Mouse (Mus musculus): ENCODE data around the gene Akap5. TPM values are rescaled to one million over a fixed set of nuclear protein-coding genes. Genes with fewer than 3 reads are reported as not detected.
A peak's percentile ranks its signal among the peaks of the same experiment; 100 is the strongest.

Gene Akap5
- polyA plus RNA-seq, 1 experiment from 2014 or later: 1.1 TPM

- Histone ChIP-seq H3K27ac (replicated peaks; ENCODE audit: low read depth, low read length) (peak overlapping the region; percentile 100), H3K4me1 (ENCODE audit: control insufficient read depth, insufficient read depth, low read length) (peaks cover 34% of the 10 kb centered on the region), H3K9ac (ENCODE audit: low read depth, low read length) (peak overlapping the region; percentile 99), H3K9me3 (ENCODE audit: control insufficient read depth, low read length) (no peaks in the 10 kb centered on the region), H3K36me3 (ENCODE audit: control insufficient read depth, insufficient read depth, low read length) (no peaks in the 10 kb centered on the region), H3K4me3 (ENCODE audit: low read depth, low read length) (peak overlapping the region; percentile 99), H3K4me2 (ENCODE audit: low read depth, low read length) (peak overlapping the region; percentile 82), H3K27me3 (replicated peaks; ENCODE audit: control insufficient read depth, insufficient read depth, low read length) (no peaks in the 10 kb centered on the region)
- DNase-seq (ENCODE audit: low spot score): peak; percentile 70
- WGBS: under 1% methylated on average over 13 of the region's 26 CpGs
- peak; percentile 20 for ATAC-seq (ENCODE audit: low read depth)
Observed at GRCm38 (mm10) chr12:76368790-76369205, 44.1 kb downstream of the Akap5 start.

GRCm38 (mm10) chr12:76369206-76369977 lies 44.7 kb downstream of the Akap5 start, which contains the start of gene Zbtb25:
Gene Zbtb25 (minus strand): TSS chr12:76369602.
- ATAC-seq (ENCODE audit: low read depth): peak; percentile 80

GRCm38 (mm10) chr12:76369978-76370830 lies 45.5 kb downstream of the Akap5 start, which contains the start of gene Zbtb1:
Gene Zbtb1 (plus strand): TSS chr12:76370266.
- peak within 1 kb of the TSS; percentile 82 for H3K4me2 ChIP-seq (ENCODE audit: low read depth, low read length)
- H3K9me3 ChIP-seq (ENCODE audit: control insufficient read depth, low read length): no peaks in the 10 kb centered on the region
- peak within 1 kb of the TSS; percentile 99 for H3K9ac ChIP-seq (ENCODE audit: low read depth, low read length)
- H3K4me1 ChIP-seq (ENCODE audit: control insufficient read depth, insufficient read depth, low read length): peaks cover 39% of the 10 kb centered on the region
- no peaks in the 10 kb centered on the region for H3K27me3 ChIP-seq (replicated peaks; ENCODE audit: control insufficient read depth, insufficient read depth, low read length)
- H3K36me3 ChIP-seq (ENCODE audit: control insufficient read depth, insufficient read depth, low read length): no peaks in the 10 kb centered on the region
- H3K4me3 ChIP-seq (ENCODE audit: low read depth, low read length): peak within 1 kb of the TSS; percentile 99
- 0% methylated on average over 22 of the region's 99 CpGs for WGBS
- ATAC-seq (ENCODE audit: low read depth) (peak; percentile 67), DNase-seq (ENCODE audit: low spot score) (peak; percentile 86)
- peak within 1 kb of the TSS; percentile 100 for H3K27ac ChIP-seq (replicated peaks; ENCODE audit: low read depth, low read length)

More at GRCm38 (mm10) chr12:76369206-76369977, 44.7 kb downstream of the Akap5 start, which contains the start of gene Zbtb25:
- DNase-seq (ENCODE audit: low spot score): peak; percentile 94
- Histone ChIP-seq H3K27me3 (replicated peaks; ENCODE audit: control insufficient read depth, insufficient read depth, low read length) (no peaks in the 10 kb centered on the region), H3K9ac (ENCODE audit: low read depth, low read length) (peak within 1 kb of the TSS; percentile 99), H3K4me2 (ENCODE audit: low read depth, low read length) (peak within 1 kb of the TSS; percentile 82), H3K9me3 (ENCODE audit: control insufficient read depth, low read length) (no peaks in the 10 kb centered on the region), H3K36me3 (ENCODE audit: control insufficient read depth, insufficient read depth, low read length) (no peaks in the 10 kb centered on the region), H3K4me3 (ENCODE audit: low read depth, low read length) (peak within 1 kb of the TSS; percentile 99), H3K4me1 (ENCODE audit: control insufficient read depth, insufficient read depth, low read length) (peaks cover 39% of the 10 kb centered on the region), H3K27ac (replicated peaks; ENCODE audit: low read depth, low read length) (peak within 1 kb of the TSS; percentile 100)
- 0% methylated on average over 31 of the region's 96 CpGs for WGBS

GRCm38 (mm10) chr12:76370831-76371571 lies 46.3 kb downstream of the Akap5 start:
- DNase-seq (ENCODE audit: low spot score): peak; percentile 94
- Histone ChIP-seq H3K4me3 (ENCODE audit: low read depth, low read length) (peak overlapping the region; percentile 99), H3K4me1 (ENCODE audit: control insufficient read depth, insufficient read depth, low read length) (peaks cover 39% of the 10 kb centered on the region), H3K36me3 (ENCODE audit: control insufficient read depth, insufficient read depth, low read length) (no peaks in the 10 kb centered on the region), H3K27me3 (replicated peaks; ENCODE audit: control insufficient read depth, insufficient read depth, low read length) (no peaks in the 10 kb centered on the region), H3K27ac (replicated peaks; ENCODE audit: low read depth, low read length) (peak overlapping the region; percentile 100), H3K9me3 (ENCODE audit: control insufficient read depth, low read length) (no peaks in the 10 kb centered on the region), H3K9ac (ENCODE audit: low read depth, low read length) (peak overlapping the region; percentile 99), H3K4me2 (ENCODE audit: low read depth, low read length) (peak overlapping the region; percentile 82)
- ATAC-seq (ENCODE audit: low read depth): peak; percentile 70
- WGBS: under 1% methylated on average over 48 of the region's 63 CpGs

GRCm38 (mm10) chr12:76372046-76372445 lies 47.4 kb downstream of the Akap5 start:
- ATAC-seq (ENCODE audit: low read depth) (no peak), DNase-seq (ENCODE audit: low spot score) (no peak)
- Histone ChIP-seq H3K36me3 (ENCODE audit: control insufficient read depth, insufficient read depth, low read length) (no peaks in the 10 kb centered on the region), H3K4me1 (ENCODE audit: control insufficient read depth, insufficient read depth, low read length) (peaks cover 36% of the 10 kb centered on the region), H3K4me3 (ENCODE audit: low read depth, low read length) (peak overlapping the region; percentile 99), H3K9ac (ENCODE audit: low read depth, low read length) (peak overlapping the region; percentile 99), H3K4me2 (ENCODE audit: low read depth, low read length) (peak overlapping the region; percentile 82), H3K27me3 (replicated peaks; ENCODE audit: control insufficient read depth, insufficient read depth, low read length) (no peaks in the 10 kb centered on the region), H3K27ac (replicated peaks; ENCODE audit: low read depth, low read length) (no peak overlapping the region), H3K9me3 (ENCODE audit: control insufficient read depth, low read length) (no peaks in the 10 kb centered on the region)
- 36% methylated on average over 7 of the region's 7 CpGs for WGBS

- H3K36me3 ChIP-seq (ENCODE audit: control insufficient read depth, insufficient read depth, low read length): 0 out of 2 replicates have a peak, but pooled peaks cover 5% of the 10 kb centered on the region
- H3K4me3 ChIP-seq (ENCODE audit: low read depth, low read length): no peak overlapping the region
- no peak for DNase-seq (ENCODE audit: low spot score)
- H3K9me3 ChIP-seq (ENCODE audit: control insufficient read depth, low read length): no peaks in the 10 kb centered on the region
- no peak for ATAC-seq (ENCODE audit: low read depth)
- no peak overlapping the region for H3K9ac ChIP-seq (ENCODE audit: low read depth, low read length)
- WGBS: 77% methylated on average over 5 of the region's 7 CpGs
- no peak overlapping the region for H3K27ac ChIP-seq (replicated peaks; ENCODE audit: low read depth, low read length)
- H3K4me2 ChIP-seq (ENCODE audit: low read depth, low read length): peak overlapping the region; percentile 82; the same call in 1 of the 2 replicates
- peaks cover 26% of the 10 kb centered on the region for H3K4me1 ChIP-seq (ENCODE audit: control insufficient read depth, insufficient read depth, low read length)
- H3K27me3 ChIP-seq (replicated peaks; ENCODE audit: control insufficient read depth, insufficient read depth, low read length): no peaks in the 10 kb centered on the region
Observed at GRCm38 (mm10) chr12:76372881-76373818, 48.5 kb downstream of the Akap5 start.

GRCm38 (mm10) chr12:76373991-76374390 lies 49.3 kb downstream of the Akap5 start:
- 57% methylated on average over 6 of the region's 6 CpGs for WGBS
- no peak for ATAC-seq (ENCODE audit: low read depth)

More at GRCm38 (mm10) chr12:76373991-76374390, 49.3 kb downstream of the Akap5 start:
- H3K9me3 ChIP-seq (ENCODE audit: control insufficient read depth, low read length): no peaks in the 10 kb centered on the region
- H3K27me3 ChIP-seq (replicated peaks; ENCODE audit: control insufficient read depth, insufficient read depth, low read length): no peaks in the 10 kb centered on the region
- H3K4me2 ChIP-seq (ENCODE audit: low read depth, low read length): no peak overlapping the region
- H3K36me3 ChIP-seq (ENCODE audit: control insufficient read depth, insufficient read depth, low read length): 0 out of 2 replicates have a peak, but pooled peaks cover 5% of the 10 kb centered on the region
- H3K27ac ChIP-seq (replicated peaks; ENCODE audit: low read depth, low read length): no peak overlapping the region
- H3K4me1 ChIP-seq (ENCODE audit: control insufficient read depth, insufficient read depth, low read length): peaks cover 24% of the 10 kb centered on the region
- DNase-seq (ENCODE audit: low spot score): no peak
- no peak overlapping the region for H3K4me3 ChIP-seq (ENCODE audit: low read depth, low read length)
- no peak overlapping the region for H3K9ac ChIP-seq (ENCODE audit: low read depth, low read length)

All from embryonic facial prominence, embryonic 14.5 days (tissue).